Mouse (Mus musculus): ENCODE measurements at regions not wholly inside any gene's neighbourhood (a gene's known extent, or its start where the extent isn't known, plus 50 kb on each side); places are given as distances from the start of the nearest gene placed in this dataset.

- DNase-seq (ENCODE audit: low spot score), result no peak
These were observed 64.1 kb upstream of the Spdye4c start for GRCm38 (mm10) chr2:128526883-128527344.

GRCm38 (mm10) chr2:128536294-128536693 is 54.7 kb upstream of the Spdye4c start:
- no peak for DNase-seq (ENCODE audit: low spot score)

GRCm38 (mm10) chr2:128537425-128537824 is 53.6 kb upstream of the Spdye4c start:
- no peak for DNase-seq (ENCODE audit: low spot score)

GRCm38 (mm10) chr2:128538736-128539135 is 52.3 kb upstream of the Spdye4c start:
- DNase-seq (ENCODE audit: low spot score), result no peak

All from urinary bladder, postnatal 25 days (tissue).